Mouse (Mus musculus) T-helper 17 cell (primary cell): ENCODE results near the gene Myrip.

ENCODE experiments used
- in situ Hi-C, 2 experiments: fragments of 300-600 bp; cut with MboI, MseI; formaldehyde crosslinking; loops; 1 replicate in 1 of 2; 2 replicates in 1 of 2; pipeline ENCODE4 v1.15.1; 2025; ENCODE audit warnings: high pct_unique_total_duplicates in 2 of 2

Myrip gene

GRCm38 (mm10) chr9:120444642-120445041 lies 143.3 kb downstream of the Myrip start:
- in situ Hi-C loops, result no loop called here

GRCm38 (mm10) chr9:120449696-120450329 lies 148.5 kb downstream of the Myrip start:
- in situ Hi-C loops, result no loop called here

DNA sequence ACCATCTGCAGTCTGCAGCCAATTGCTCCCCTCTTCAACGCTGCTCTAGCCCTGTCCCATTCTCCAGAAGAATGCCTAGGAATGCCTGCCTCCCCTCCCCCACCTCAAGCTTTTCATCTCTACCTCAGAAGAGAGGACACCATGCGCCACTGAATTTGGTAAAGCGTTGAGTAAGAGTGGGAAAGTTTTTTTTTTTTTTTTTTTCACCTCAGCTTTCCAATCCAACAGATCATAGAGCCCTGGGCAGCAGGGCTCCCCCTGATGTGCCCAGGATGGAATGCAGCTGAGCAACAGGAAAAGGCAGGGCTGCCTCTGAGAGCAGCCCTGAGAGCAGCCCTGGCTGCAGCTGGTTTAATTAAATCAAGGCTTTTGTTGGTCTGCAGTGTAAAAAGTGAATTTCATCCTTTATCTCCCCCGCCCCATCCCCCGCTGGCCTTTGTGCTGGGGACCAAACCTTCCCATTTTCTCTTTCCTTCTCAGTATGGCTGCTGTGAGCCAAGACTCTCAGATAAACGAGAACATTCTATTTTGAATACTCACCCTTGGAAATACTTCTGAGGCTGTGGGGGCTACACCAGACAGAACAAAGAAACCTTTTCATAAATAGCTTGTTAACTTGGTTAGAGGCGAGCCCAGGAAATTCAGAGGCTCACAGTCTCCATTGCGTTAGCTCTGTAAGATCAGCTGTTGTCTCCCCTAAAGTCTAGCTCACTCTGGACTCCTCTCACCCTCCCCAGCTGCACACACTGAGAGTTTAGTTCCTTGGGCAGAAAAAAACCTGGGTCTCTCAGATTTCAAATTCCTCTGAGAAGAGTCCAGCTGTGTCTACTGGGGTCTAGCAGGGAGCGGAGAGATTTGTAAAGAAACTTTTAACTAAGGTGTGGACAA lies 154.7 kb downstream of the Myrip start:
- in situ Hi-C loops, result no loop called here

DNA sequence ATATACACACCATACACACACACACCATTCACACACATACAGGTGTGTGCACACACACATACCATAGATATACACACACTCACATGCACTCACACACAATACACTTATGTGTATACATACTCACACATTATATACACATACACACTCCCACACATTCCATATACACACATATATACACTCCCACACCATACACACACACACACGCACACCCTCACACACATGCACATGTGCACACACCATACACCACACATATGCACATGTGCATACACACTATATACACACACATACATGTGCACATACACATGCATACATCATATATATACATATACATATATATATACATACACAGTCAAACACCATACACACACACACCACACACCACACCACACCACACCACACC lies 169.1 kb downstream of the Myrip start:
- in situ Hi-C loops, result no loop called here

- in situ Hi-C loops, result no loop called here
These were observed 180.3 kb downstream of the Myrip start for GRCm38 (mm10) chr9:120481644-120482043.

DNA sequence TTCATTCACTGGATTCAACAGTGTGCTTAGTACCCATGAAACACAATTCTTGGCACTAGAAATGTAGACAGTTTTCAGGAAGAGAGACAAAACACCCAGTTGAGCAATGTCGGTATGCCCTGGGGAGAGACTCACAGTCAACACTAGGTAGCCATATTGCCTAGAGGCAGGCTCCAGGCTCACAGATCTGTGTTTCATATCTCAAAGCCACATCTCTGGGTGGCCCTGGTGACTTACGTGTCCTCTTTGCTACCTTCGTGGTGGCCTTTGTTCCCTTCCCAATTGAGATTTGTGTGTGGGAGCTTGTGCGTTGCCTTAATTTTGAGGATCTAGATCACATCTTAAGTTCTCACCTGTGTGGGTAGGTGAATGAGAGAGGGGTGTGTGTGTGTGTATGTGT lies 181.1 kb downstream of the Myrip start:
- in situ Hi-C loops, result no loop called here

DNA sequence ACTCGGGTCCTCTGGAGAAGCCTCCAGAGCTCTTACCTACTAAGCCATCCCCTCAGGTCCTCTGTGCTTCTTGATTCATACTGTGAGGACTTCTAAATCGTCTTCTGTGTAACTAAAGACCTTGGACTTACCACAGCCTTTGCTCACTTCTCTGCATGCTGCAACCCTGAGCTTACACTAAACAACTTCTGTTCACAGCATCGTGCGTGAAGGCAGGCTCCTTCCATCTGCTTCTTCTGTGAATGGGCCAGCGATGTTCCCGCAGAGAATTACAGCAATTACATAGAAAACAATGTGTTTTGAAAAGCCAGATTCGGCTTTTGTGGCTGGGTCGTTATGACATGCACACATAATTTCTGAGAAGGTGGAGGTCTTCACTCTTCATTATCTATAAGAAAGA lies 181.8 kb downstream of the Myrip start:
- in situ Hi-C loops, result no loop called here

GRCm38 (mm10) chr9:120487076-120487475 lies 185.8 kb downstream of the Myrip start:
- in situ Hi-C loops, result loop anchor here in 1 of 2 experiments (5.0 kb wide), 1 partner anchor 55 kb away; no protein-coding TSS in a partner anchor

- in situ Hi-C loops, result no loop called here
These were observed 190.2 kb downstream of the Myrip start for GRCm38 (mm10) chr9:120491509-120491908.

DNA sequence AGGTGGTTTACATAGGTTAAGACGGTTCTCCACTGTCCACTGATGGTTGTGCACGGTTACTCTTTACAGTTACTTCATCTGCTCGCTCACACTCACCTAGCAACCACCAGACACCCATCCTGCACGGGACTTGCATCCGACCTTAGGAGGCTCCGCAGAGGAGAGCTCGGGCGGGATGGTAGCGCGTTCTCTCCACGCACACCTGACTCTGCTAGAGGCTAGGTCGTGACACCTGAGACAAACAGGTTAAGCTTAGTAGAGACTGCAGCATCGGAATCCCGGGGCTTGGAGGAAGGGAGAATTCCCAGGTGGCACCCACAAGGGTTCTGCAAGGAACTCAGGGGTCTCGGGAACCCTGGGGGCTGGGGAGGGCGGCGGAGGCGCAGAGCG lies 190.7 kb downstream of the Myrip start, which contains the start of gene Eif1b:
TSS of gene Eif1b (plus strand) at position 223 of the 390 bp plus-strand sequence.
- in situ Hi-C loops, result no loop called here

- in situ Hi-C loops, result no loop called here
These were observed 191.4 kb downstream of the Myrip start for GRCm38 (mm10) chr9:120492400-120493351.

DNA sequence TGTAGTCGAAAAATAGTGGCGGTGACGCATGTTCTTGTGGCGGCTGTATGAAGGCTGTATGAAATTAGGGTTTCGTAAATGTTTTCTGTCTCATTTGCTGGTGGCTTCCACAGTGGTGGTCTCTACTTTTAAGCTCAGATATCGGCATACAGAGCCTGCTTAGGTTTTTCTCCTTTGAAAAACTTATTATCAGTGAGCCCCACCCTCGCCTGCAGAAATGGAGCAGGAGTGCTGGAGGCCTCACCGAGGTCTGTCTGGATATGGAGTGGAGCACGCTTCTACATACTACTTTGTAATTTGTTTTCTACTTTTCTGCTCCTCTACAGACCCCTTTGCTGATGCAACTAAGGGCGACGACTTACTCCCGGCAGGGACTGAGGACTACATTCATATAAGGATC lies 192.5 kb downstream of the Myrip start:
- in situ Hi-C loops, result no loop called here

- in situ Hi-C loops, result loop anchor here in 1 of 2 experiments (5.0 kb wide), 1 partner anchor 64 kb away; no protein-coding TSS in a partner anchor
These were observed 195.4 kb downstream of the Myrip start for GRCm38 (mm10) chr9:120496691-120497090.

DNA sequence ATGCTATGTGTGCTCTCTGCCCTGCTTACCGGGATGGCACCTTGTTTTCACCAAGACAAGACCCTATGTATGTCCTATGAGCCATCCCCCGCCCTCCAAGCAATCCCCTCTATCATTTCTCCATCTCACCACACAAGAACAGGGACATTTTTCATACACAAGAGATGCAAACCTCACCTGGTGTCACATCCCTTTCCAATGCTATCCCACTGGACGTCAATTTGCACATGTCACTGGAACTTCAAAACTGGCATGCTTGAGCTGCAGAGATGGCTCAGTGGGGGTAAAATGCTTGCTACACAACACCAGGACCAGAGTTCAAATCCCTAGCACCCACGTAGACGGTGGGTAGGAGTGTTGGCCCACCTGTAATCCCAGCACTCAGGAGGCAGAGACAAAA lies 196.7 kb downstream of the Myrip start:
- in situ Hi-C loops, result loop anchor here in 1 of 2 experiments (5.0 kb wide), 1 partner anchor 66 kb away; no protein-coding TSS in a partner anchor

DNA sequence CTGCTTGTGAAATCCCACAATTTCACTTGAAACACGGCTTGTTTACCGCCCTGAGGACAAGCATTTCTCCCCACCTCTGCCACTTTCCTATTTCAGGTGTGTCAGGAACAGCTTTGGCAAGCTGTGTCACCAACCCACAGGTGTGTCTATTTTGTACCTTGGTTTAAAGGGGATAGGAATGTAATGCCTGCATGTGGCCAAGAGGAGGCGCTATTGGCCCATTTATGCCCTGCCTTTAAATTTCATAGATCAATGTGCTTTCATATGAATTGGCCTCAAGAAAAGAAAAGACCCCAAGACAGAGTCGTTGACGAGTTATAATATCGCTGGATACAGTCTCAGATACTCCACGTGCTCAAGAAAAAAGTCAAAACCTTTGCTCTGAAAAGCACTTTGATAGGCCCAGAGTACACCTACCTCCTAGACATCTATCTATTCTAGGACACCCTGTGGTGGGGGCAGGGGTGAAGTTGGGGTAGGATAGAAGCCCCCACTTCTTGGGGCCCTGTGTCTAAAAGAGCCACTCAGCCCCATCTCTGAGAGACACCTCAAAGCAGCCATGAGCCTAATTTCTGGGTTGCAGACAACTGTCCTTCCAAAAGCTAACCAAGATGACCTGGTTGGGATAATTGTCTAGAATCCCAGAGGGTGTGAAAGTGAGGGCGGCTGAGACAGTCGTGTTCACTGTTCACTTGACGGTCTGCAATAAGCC lies 200.0 kb downstream of the Myrip start:
- in situ Hi-C loops, result loop anchor here (5.0 kb wide), 1 partner anchor 86 kb away; no protein-coding TSS in a partner anchor

DNA sequence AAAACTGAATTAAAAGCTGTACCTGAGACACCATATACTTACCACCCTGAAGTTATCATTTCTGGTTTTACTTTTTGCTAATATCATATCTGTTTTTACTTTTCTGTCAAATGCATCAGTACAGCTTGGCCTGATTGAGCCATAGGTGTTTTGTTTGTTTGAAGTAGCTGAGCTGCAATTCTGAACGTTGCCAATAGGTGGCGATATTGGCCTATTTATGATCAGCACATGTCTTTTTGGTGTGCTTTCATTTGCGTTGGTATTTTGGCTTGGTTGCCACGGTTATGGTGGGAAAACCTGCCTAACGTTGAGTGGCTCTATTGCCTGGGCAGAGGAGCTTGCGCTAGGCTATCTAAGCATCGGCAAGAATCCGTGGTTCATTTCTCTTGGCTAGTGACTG lies 200.7 kb downstream of the Myrip start:
- in situ Hi-C loops, result loop anchor here (5.0 kb wide), 1 partner anchor 85 kb away; no protein-coding TSS in a partner anchor

GRCm38 (mm10) chr9:120504423-120504822 lies 203.1 kb downstream of the Myrip start:
- in situ Hi-C loops, result loop anchor here (5.0 kb wide), 1 partner anchor 83 kb away; no protein-coding TSS in a partner anchor

GRCm38 (mm10) chr9:120511781-120512180 lies 210.5 kb downstream of the Myrip start:
- in situ Hi-C loops, result no loop called here

DNA sequence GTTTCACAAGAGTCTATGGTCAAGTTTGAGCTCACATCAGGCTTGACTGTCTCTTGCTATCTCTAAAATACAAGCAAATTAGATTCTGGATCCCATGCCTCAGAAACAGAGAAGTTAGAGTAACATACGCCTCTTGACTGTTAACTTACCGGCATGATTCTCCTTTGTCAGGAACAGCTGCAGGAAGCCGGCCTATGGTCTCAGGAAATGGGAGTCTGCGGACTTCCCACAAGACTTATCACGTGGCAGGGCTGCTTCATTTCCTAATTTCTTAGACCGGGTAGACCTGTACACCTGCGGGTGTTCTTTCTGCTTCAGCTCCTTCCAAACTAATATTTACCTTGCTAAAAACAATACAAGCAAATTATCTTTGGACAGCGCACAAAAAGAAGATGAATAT lies 215.4 kb downstream of the Myrip start:
- in situ Hi-C loops, result no loop called here

GRCm38 (mm10) chr9:120518946-120519345 lies 217.6 kb downstream of the Myrip start:
- in situ Hi-C loops, result no loop called here
